Mouse (Mus musculus): ENCODE results near the gene Heatr4.

GRCm38 (mm10) chr12:83950840-83951701, 33.6 kb downstream of the Heatr4 start:
- TF ChIP-seq CTCF (IDR thresholded peaks at IDR 0.05; ENCODE audit: extremely low read depth, insufficient read depth, insufficient read length, insufficient replicate concordance): no peak
- TF ChIP-seq POLR2A (IDR thresholded peaks at IDR 0.05; ENCODE audit: low read depth, low read length): no peak
